In the genomic region with DNA sequence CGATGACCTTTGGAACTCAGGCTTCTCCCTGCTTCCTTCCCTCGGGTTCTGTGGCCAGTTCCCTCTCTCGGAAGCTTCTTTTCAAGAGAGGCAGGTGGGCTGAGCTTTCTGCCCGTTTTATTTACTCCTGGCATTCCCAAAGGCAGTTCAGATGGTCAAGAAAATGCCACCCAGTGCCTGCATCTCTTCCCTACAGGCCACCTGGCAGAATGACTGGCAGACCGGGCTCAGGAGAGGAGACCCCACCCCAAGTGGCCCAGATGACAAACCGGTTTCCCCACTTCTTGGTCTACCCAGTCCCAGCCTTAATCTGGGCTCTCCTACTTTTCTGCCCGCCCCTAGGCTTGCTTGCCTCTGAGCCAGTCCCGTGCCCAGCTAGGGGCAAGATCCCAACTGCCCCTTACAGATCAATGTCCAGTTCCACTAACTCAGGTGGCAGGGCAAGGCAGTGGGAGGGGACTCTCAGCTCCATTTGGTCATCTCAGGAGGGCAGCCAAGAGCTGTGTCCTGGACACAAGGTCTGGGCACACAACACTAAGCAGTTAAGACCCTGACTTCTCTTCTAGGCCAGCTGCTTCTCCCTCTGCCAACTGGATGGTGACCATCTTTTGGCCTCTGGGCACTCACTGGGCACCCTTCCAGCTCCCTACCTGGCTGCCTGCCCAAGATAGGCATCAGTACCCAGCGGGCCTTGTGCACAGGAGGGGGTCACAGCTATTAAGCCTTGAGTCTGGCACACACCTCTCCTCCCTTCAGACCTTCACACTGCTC, we compare ENCODE assay signal across 8 mouse cellular contexts. TPM values are rescaled to one million over a fixed set of nuclear protein-coding genes. Genes with fewer than 3 reads are reported as not detected.
DNase-seq lines count a peak whose midpoint lies in the region; ATAC-seq and TF ChIP-seq lines count a peak whose summit lies in the region.

TSS of gene Srcin1 (minus strand) at position 51 of the 771 bp plus-strand sequence.

- in situ Hi-C loops in ES-E14 (cut with MboI; ENCODE audit: low sequenced_read_pairs in 2 of 2, unreplicated experiment in 2 of 2) = no loop called here

- H3K4me2 ChIP-seq in forebrain, embryonic 13.5 days = peak within 1 kb of the TSS; percentile 79
- H3K4me2 ChIP-seq in hindbrain, embryonic 12.5 days (replicated peaks) = peak within 1 kb of the TSS; percentile 75
- peak within 1 kb of the TSS; percentile 98 for H3K4me2 ChIP-seq in stomach, embryonic 16.5 days (ENCODE audit: low read depth, low read length)

- peaks cover 4 to 34% of the 10 kb centered on the region in 2 experiments; a peak in 3 of 4 replicates for H3K4me1 ChIP-seq in ES-E14 (ENCODE audit: control insufficient read depth in 2 of 2, insufficient read depth in 2 of 2, low read length in 2 of 2, poor library complexity in 1 of 2)
- H3K4me1 ChIP-seq in forebrain, embryonic 13.5 days = peaks cover 64% of the 10 kb centered on the region
- peaks cover 51% of the 10 kb centered on the region for H3K4me1 ChIP-seq in hindbrain, embryonic 12.5 days
- H3K4me1 ChIP-seq in stomach, embryonic 16.5 days (ENCODE audit: control insufficient read depth, insufficient read depth, low read length) = peaks cover 7% of the 10 kb centered on the region; the same call in 1 of the 2 replicates

- H3K9me3 ChIP-seq in ES-E14 (ENCODE audit: control insufficient read depth, insufficient read depth, low read depth, low read length) = no peaks in the 10 kb centered on the region
- no peaks in the 10 kb centered on the region for H3K9me3 ChIP-seq in forebrain, embryonic 13.5 days (replicated peaks)
- no peaks in the 10 kb centered on the region for H3K9me3 ChIP-seq in hindbrain, embryonic 12.5 days (replicated peaks)
- no peaks in the 10 kb centered on the region for H3K9me3 ChIP-seq in stomach, embryonic 16.5 days (replicated peaks; ENCODE audit: control insufficient read depth, low read length)

- no peaks in the 10 kb centered on the region for H3K36me3 ChIP-seq in ES-E14 (ENCODE audit: control insufficient read depth, insufficient read depth, low read length, poor library complexity, severe bottlenecking)
- H3K36me3 ChIP-seq in forebrain, embryonic 13.5 days (ENCODE audit: poor library complexity, severe bottlenecking) = no peaks in the 10 kb centered on the region
- no peaks in the 10 kb centered on the region for H3K36me3 ChIP-seq in hindbrain, embryonic 12.5 days
- H3K36me3 ChIP-seq in stomach, embryonic 16.5 days (ENCODE audit: control insufficient read depth, insufficient read depth, low read length) = no peaks in the 10 kb centered on the region

- 30% methylated on average over 9 of the region's 9 CpGs for WGBS in forebrain, embryonic 13.5 days
- WGBS in hindbrain, embryonic 12.5 days = 31% methylated on average over 9 of the region's 9 CpGs
- 29% methylated on average over 9 of the region's 9 CpGs for WGBS in stomach, embryonic 16.5 days

- peak within 1 kb of the TSS; percentile 80 for H3K9ac ChIP-seq in ES-E14 (ENCODE audit: insufficient read depth, low read depth, low read length, poor library complexity, severe bottlenecking)
- H3K9ac ChIP-seq in forebrain, embryonic 13.5 days = peak within 1 kb of the TSS; percentile 90
- H3K9ac ChIP-seq in hindbrain, embryonic 12.5 days = peak within 1 kb of the TSS; percentile 93
- peak within 1 kb of the TSS; percentile 72 for H3K9ac ChIP-seq in stomach, embryonic 16.5 days (ENCODE audit: low read length)

- H3K4me3 ChIP-seq in ES-E14 (ENCODE audit: insufficient read depth in 1 of 2, low read depth in 1 of 2, low read length in 2 of 2, poor library complexity in 1 of 2, severe bottlenecking in 1 of 2) = peak within 1 kb of the TSS; percentile 80 to 89
- peak within 1 kb of the TSS; percentile 68 for H3K4me3 ChIP-seq in forebrain, embryonic 13.5 days
- peak within 1 kb of the TSS; percentile 70 for H3K4me3 ChIP-seq in hindbrain, embryonic 12.5 days
- H3K4me3 ChIP-seq in stomach, embryonic 16.5 days (replicated peaks; ENCODE audit: low read length) = peak within 1 kb of the TSS; percentile 61

- DNase-seq in ES-E14 (ENCODE audit: low read depth, low spot score) = no peak
- peak; percentile 81 to 83 for DNase-seq in adrenal gland, postnatal 4 days (ENCODE audit: low spot score in 2 of 2)
- peak; percentile 73 to 81 for DNase-seq in layer of hippocampus, postnatal 14 days (ENCODE audit: low spot score in 2 of 2)
- DNase-seq in lung, postnatal 10 days = peak; percentile 45

- peak within 1 kb of the TSS; percentile 61 for H3K27ac ChIP-seq in ES-E14 (ENCODE audit: insufficient read depth, low read depth, low read length, poor library complexity, severe bottlenecking)
- H3K27ac ChIP-seq in forebrain, embryonic 13.5 days = peak within 1 kb of the TSS; percentile 97
- H3K27ac ChIP-seq in hindbrain, embryonic 12.5 days = peak within 1 kb of the TSS; percentile 95
- H3K27ac ChIP-seq in stomach, embryonic 16.5 days (ENCODE audit: low read length) = peak within 1 kb of the TSS; percentile 41; the same call in 1 of the 2 replicates

- no peaks in the 10 kb centered on the region for H3K27me3 ChIP-seq in forebrain, embryonic 13.5 days
- H3K27me3 ChIP-seq in hindbrain, embryonic 12.5 days = peaks cover 52% of the 10 kb centered on the region
- H3K27me3 ChIP-seq in stomach, embryonic 16.5 days (ENCODE audit: control insufficient read depth, insufficient read depth, low read length) = peaks cover 34% of the 10 kb centered on the region

- ATAC-seq in forebrain, embryonic 13.5 days = no peak
- ATAC-seq in hindbrain, embryonic 12.5 days (ENCODE audit: low FRiP score) = no peak
- ATAC-seq in stomach, embryonic 16.5 days (ENCODE audit: insufficient read depth, low FRiP score) = peak; percentile 41; the same call in 1 of the 2 replicates
- no peak for ATAC-seq in megakaryocyte-erythroid progenitor cell, adult 5-6 weeks (replicated peaks; ENCODE audit: low FRiP score, low TSS enrichment, poor library complexity, severe bottlenecking)

TF ChIP-seq in ES-E14, 5 proteins besides CTCF, POLR2A, EP300 and RAD21:
- no peak for TF ChIP-seq HCFC1 (IDR thresholded peaks at IDR 0.05; ENCODE audit: borderline replicate concordance, insufficient read depth, low read length)
- no peak; the same call in 1 of the 2 replicates for TF ChIP-seq CHD2 (IDR thresholded peaks at IDR 0.05; ENCODE audit: low read depth, low read length)
- no peak for TF ChIP-seq ZNF384 (IDR thresholded peaks at IDR 0.05; ENCODE audit: low read depth, low read length)
- no peak for TF ChIP-seq ZC3H11A (IDR thresholded peaks at IDR 0.05; ENCODE audit: borderline replicate concordance, low read depth, low read length)
- TF ChIP-seq MAFK (IDR thresholded peaks at IDR 0.05; ENCODE audit: insufficient read depth, low read depth, low read length) = no peak

RNA-seq across cellular contexts. Expression of gene Srcin1, which starts in this region (rescaled TPM):
- 2.4 and 4.1 TPM in 2 replicates for total RNA-seq in ES-E14 (2012; rRNA removed)
- 10 to 100 TPM; 12.0 to 14.3 TPM for total RNA-seq in adrenal gland, postnatal 4 days (2021)
- 5.6 and 6.4 TPM in 2 replicates for polyA plus RNA-seq in forebrain, embryonic 13.5 days (2015; fragmentation: Nextera tagmentation; extraction: Ambion mirVana)
- polyA plus RNA-seq in hindbrain, embryonic 12.5 days (2016; fragmentation: Nextera tagmentation; extraction: Ambion mirVana) = 6.3 and 6.7 TPM in 2 replicates
- 100 to 1,000 TPM; 309 to 331 TPM for total RNA-seq in layer of hippocampus, postnatal 14 days (2021)
- polyA plus RNA-seq in stomach, embryonic 16.5 days (2015; fragmentation: Nextera tagmentation; extraction: Ambion mirVana) = 0.36 and 0.39 TPM in 2 replicates
- not detected in 2 replicates for total RNA-seq in megakaryocyte-erythroid progenitor cell, adult 5-6 weeks (2014; fragmentation: Nextera tagmentation)
- total RNA-seq in megakaryocyte-erythroid progenitor cell, adult 5-6 weeks (2017) = not detected in 2 replicates

Comparison
In these comparisons a context has a peak if more than half of its experiments do, and no peak if none do; other contexts are left out.
1. RNA of gene Srcin1 (total RNA-seq): 309 to 331 TPM in layer of hippocampus, postnatal 14 days; 12.0 to 14.3 TPM in adrenal gland, postnatal 4 days, 2.4 to 4.1 TPM in ES-E14 and not detected in megakaryocyte-erythroid progenitor cell, adult 5-6 weeks; every median in the first group is over 10 times any median in the second.
2. Peak in ATAC-seq, H3K4me3 ChIP-seq, H3K27ac ChIP-seq, H3K9ac ChIP-seq and H3K4me2 ChIP-seq in stomach, embryonic 16.5 days; RNA of the gene not detected or under 1 TPM.
3. H3K27ac ChIP-seq: peak in every context shown above with its lines; median percentile 97 in forebrain, embryonic 13.5 days; 95 in hindbrain, embryonic 12.5 days; 61 in ES-E14; 41 in stomach, embryonic 16.5 days.
4. Peak in every context shown above with its lines, with median percentiles within 50 percentile points of each other: H3K4me3 ChIP-seq, H3K9ac ChIP-seq and H3K4me2 ChIP-seq.